Mouse (Mus musculus): Measurements from ENCODE around the gene Grin2a. TPM values are rescaled to one million over a fixed set of nuclear protein-coding genes. Genes with fewer than 3 reads are reported as not detected.

Grin2a gene
- polyA plus RNA-seq, 1 experiment from 2014 or later, result 0.19 TPM

DNA sequence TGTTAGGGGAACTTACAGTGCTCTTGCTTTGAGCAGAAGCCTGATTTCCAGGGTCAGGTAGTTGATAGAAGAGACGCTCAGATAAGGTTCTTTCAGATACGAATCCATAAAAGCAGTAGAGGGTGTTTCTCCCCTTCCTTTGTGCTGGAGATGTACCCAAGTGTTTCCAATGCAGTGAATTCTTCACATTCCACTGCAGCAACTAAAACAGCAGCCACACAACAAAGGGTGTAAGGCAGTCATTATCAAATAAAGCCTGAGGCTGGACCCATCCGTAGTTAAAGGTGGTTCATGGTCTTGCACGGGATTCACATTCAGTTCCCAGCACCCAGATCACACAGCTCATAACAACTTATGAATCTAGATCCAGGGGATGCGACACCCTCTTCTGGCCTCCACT, 241.3 kb downstream of the Grin2a start:
- 90% methylated on average over 5 of the region's 5 CpGs for WGBS
- DNase-seq (ENCODE audit: extremely low spot score, low spot score), result no peak
- Histone ChIP-seq H3K9me3 (no peaks in the 10 kb centered on the region), H3K27me3 (ENCODE audit: poor library complexity, severe bottlenecking) (no peaks in the 10 kb centered on the region), H3K4me1 (peaks cover 6% of the 10 kb centered on the region; the same call in 1 of the 2 replicates), H3K36me3 (replicated peaks) (no peaks in the 10 kb centered on the region), H3K27ac (no peak overlapping the region), H3K4me3 (no peak overlapping the region)

DNA sequence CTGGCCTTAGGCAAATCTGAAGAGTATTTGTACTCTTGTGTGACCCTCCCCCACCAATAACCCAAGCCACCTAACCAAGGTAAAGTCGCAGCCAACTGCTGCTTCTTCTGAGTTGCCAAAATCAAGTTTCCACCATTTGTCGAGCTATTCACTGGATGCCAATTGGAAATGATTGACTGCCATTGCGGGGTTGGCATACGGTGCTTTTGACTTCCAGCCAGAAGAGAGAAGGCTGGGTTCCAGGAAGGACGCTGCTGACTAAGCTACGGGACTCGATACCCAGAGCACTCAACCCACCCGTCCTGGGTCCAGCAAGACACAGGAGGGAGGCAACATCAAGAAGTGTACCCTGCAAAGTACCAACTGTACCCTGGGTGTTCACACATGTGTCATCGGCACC, 242.3 kb downstream of the Grin2a start:
- DNase-seq (ENCODE audit: extremely low spot score, low spot score), result no peak
- H3K27me3 ChIP-seq (ENCODE audit: poor library complexity, severe bottlenecking), result no peaks in the 10 kb centered on the region
- no peaks in the 10 kb centered on the region for H3K9me3 ChIP-seq
- no peaks in the 10 kb centered on the region for H3K4me1 ChIP-seq
- 93% methylated on average over 9 of the region's 9 CpGs for WGBS
- no peaks in the 10 kb centered on the region for H3K36me3 ChIP-seq (replicated peaks)
- no peak overlapping the region for H3K4me3 ChIP-seq
- no peak overlapping the region for H3K27ac ChIP-seq

DNA sequence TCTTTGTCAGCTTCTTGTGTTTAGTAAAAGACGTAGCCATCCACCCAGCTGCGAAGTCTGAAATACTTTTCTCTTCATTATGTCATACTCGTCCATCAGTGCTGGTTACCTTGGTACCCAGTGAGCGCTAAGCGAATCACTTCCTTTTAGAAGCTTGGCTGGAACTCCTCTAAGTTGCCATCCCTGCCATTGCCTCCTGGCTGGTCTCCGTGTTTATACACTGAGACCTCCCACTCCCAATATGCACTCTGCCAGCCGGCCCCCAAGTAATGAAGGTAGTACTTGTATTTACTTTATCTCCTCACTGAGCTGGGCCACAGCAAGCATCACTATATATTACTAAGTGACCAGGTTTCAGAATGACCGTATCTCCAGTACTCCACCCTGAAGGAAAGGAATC, 242.8 kb downstream of the Grin2a start:
- no peak for DNase-seq (ENCODE audit: extremely low spot score, low spot score)
- no peaks in the 10 kb centered on the region for H3K27me3 ChIP-seq (ENCODE audit: poor library complexity, severe bottlenecking)
- 89% methylated on average over 8 of the region's 8 CpGs for WGBS
- H3K4me1 ChIP-seq, result no peaks in the 10 kb centered on the region
- H3K27ac ChIP-seq, result no peak overlapping the region
- H3K9me3 ChIP-seq, result no peaks in the 10 kb centered on the region
- no peaks in the 10 kb centered on the region for H3K36me3 ChIP-seq (replicated peaks)
- no peak overlapping the region for H3K4me3 ChIP-seq

- Histone ChIP-seq H3K27me3 (ENCODE audit: poor library complexity, severe bottlenecking) (no peaks in the 10 kb centered on the region), H3K27ac (no peak overlapping the region), H3K36me3 (replicated peaks) (no peaks in the 10 kb centered on the region), H3K4me3 (no peak overlapping the region), H3K9me3 (no peaks in the 10 kb centered on the region), H3K4me1 (no peaks in the 10 kb centered on the region)
- 79% methylated on average over 11 of the region's 11 CpGs for WGBS
- DNase-seq (ENCODE audit: extremely low spot score, low spot score), result no peak
Measured at GRCm38 (mm10) chr16:9751045-9751569, 244.3 kb downstream of the Grin2a start.

- Histone ChIP-seq H3K36me3 (replicated peaks) (no peaks in the 10 kb centered on the region), H3K27ac (no peak overlapping the region), H3K9me3 (no peaks in the 10 kb centered on the region), H3K4me1 (no peaks in the 10 kb centered on the region), H3K4me3 (no peak overlapping the region), H3K27me3 (ENCODE audit: poor library complexity, severe bottlenecking) (no peaks in the 10 kb centered on the region)
- no peak for DNase-seq (ENCODE audit: extremely low spot score, low spot score)
- WGBS, result 92% methylated on average over 3 of the region's 3 CpGs
Measured at GRCm38 (mm10) chr16:9749661-9750060, 245.7 kb downstream of the Grin2a start.

DNA sequence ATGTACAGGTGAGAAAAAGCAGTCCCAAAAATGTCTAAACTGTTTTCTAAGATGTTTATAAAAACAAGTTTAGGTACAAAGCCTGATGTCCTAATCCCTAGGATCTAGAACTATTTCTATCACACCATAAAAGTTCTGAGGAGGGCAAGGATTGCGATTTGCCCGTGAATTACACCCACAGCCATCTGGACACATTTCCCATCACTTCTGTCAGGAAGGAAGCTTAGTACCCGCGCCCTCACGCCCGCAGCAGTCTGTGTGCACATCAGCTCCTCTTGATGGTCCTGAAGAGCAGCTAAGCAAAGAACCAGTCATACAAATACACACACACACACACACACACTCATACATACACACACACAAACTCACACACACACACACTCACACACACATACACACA, 252.9 kb downstream of the Grin2a start:
- no peak for DNase-seq (ENCODE audit: extremely low spot score, low spot score)
- no peaks in the 10 kb centered on the region for H3K27me3 ChIP-seq (ENCODE audit: poor library complexity, severe bottlenecking)
- H3K4me3 ChIP-seq, result no peak overlapping the region
- no peak overlapping the region for H3K27ac ChIP-seq
- 94% methylated on average over 6 of the region's 6 CpGs for WGBS
- no peaks in the 10 kb centered on the region for H3K9me3 ChIP-seq
- no peaks in the 10 kb centered on the region for H3K36me3 ChIP-seq (replicated peaks)
- peaks cover 2% of the 10 kb centered on the region for H3K4me1 ChIP-seq

DNA sequence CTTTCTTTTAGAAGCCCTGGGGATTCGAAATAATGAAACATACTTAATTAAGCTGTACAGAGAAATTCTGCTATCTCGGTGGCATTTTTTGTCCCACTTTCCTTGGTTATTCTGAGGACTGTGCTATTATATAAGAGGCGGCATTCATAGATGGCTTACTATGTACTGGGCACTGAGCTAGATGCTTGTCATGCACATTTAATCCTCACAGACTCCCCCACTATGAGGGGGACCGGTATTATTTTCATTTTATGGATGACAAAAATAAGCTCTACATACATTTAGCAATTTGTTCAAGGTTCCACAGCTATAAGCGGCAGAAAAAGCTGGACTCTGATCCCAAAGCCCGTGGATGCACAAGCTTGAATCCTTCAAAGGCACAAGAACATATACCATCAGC, 256.7 kb downstream of the Grin2a start:
- Histone ChIP-seq H3K4me1 (peaks cover 8% of the 10 kb centered on the region), H3K27me3 (ENCODE audit: poor library complexity, severe bottlenecking) (no peaks in the 10 kb centered on the region), H3K4me3 (no peak overlapping the region), H3K36me3 (replicated peaks) (no peaks in the 10 kb centered on the region), H3K9me3 (no peaks in the 10 kb centered on the region), H3K27ac (no peak overlapping the region)
- whole genome bisulfite sequencing, result 90% methylated on average over 6 of the region's 6 CpGs
- DNase-seq (ENCODE audit: extremely low spot score, low spot score), result no peak

- H3K4me1 ChIP-seq, result peaks cover 8% of the 10 kb centered on the region
- no peaks in the 10 kb centered on the region for H3K9me3 ChIP-seq
- H3K4me3 ChIP-seq, result no peak overlapping the region
- no peak for DNase-seq (ENCODE audit: extremely low spot score, low spot score)
- 13% methylated on average over 2 of the region's 2 CpGs for WGBS
- H3K36me3 ChIP-seq (replicated peaks), result no peaks in the 10 kb centered on the region
- H3K27ac ChIP-seq, result no peak overlapping the region
- H3K27me3 ChIP-seq (ENCODE audit: poor library complexity, severe bottlenecking), result no peaks in the 10 kb centered on the region
Measured at GRCm38 (mm10) chr16:9737131-9737530, 258.2 kb downstream of the Grin2a start.

DNA sequence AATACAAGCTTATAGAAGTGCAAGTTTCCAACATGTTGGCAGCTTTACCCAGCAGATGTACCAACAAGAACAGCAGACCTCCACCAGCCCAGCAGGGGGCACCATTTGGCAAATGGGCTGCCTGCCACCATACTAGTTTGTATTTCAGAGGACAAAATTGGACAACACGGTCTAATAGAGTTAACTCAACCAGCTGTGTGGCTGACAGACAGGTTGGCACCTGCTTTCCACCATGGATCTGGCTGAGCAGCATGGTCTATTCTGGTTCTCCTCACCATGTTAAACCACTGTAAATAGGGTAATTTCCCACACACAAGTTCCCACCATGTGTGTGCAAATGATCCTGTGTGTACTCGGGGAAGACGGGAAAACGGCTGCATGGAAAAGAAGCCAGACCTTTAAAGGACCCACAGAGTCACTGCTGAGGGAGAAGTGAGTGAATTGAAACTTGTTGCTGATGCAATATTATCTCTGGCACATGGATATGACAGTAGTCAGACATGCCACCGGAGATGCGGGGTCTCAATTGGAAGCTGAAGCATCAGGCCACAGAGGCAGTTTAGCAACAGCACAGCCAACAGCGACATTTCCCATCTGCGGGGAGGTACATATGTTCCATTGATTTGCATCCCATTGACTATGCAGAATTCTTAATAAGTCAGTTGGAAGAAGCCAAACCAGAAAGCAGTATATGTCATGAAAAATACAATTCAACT, 259.8 kb downstream of the Grin2a start:
- H3K9me3 ChIP-seq, result no peaks in the 10 kb centered on the region
- no peaks in the 10 kb centered on the region for H3K36me3 ChIP-seq (replicated peaks)
- H3K27ac ChIP-seq, result no peak overlapping the region
- WGBS, result 91% methylated on average over 8 of the region's 8 CpGs
- no peaks in the 10 kb centered on the region for H3K27me3 ChIP-seq (ENCODE audit: poor library complexity, severe bottlenecking)
- H3K4me3 ChIP-seq, result no peak overlapping the region
- H3K4me1 ChIP-seq, result peaks cover 8% of the 10 kb centered on the region
- DNase-seq (ENCODE audit: extremely low spot score, low spot score), result no peak

DNA sequence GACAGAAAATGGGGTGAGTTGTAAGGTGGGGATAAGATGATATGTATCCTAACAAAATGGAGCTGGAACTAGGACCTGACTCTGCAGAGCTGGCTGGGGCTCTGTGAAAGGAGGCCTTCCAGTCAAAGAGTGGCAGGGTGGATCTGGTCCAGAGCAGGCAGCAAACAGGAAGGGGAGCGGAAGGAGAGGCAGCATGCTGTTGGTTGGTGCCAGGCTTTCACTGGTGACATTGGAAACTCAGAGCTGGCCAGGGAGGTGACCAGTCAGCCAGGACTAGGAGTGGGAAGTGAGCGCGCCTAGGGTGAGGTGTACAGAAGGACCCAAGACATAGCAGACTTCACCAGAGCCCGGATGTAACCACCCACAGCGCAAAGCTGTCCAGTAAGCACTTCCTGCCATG, 267.8 kb downstream of the Grin2a start:
- Histone ChIP-seq H3K9me3 (no peaks in the 10 kb centered on the region), H3K36me3 (replicated peaks) (no peaks in the 10 kb centered on the region), H3K4me1 (no peaks in the 10 kb centered on the region), H3K27me3 (ENCODE audit: poor library complexity, severe bottlenecking) (no peaks in the 10 kb centered on the region), H3K4me3 (no peak overlapping the region), H3K27ac (no peak overlapping the region)
- no peak for DNase-seq (ENCODE audit: extremely low spot score, low spot score)
- WGBS, result 88% methylated on average over 5 of the region's 5 CpGs

GRCm38 (mm10) chr16:9725578-9726113, 269.7 kb downstream of the Grin2a start:
- Histone ChIP-seq H3K9me3 (no peaks in the 10 kb centered on the region), H3K27me3 (ENCODE audit: poor library complexity, severe bottlenecking) (no peaks in the 10 kb centered on the region), H3K27ac (no peak overlapping the region), H3K4me3 (no peak overlapping the region), H3K4me1 (no peaks in the 10 kb centered on the region), H3K36me3 (replicated peaks) (no peaks in the 10 kb centered on the region)
- no peak for DNase-seq (ENCODE audit: extremely low spot score, low spot score)
- WGBS, result 90% methylated on average over 7 of the region's 7 CpGs

DNA sequence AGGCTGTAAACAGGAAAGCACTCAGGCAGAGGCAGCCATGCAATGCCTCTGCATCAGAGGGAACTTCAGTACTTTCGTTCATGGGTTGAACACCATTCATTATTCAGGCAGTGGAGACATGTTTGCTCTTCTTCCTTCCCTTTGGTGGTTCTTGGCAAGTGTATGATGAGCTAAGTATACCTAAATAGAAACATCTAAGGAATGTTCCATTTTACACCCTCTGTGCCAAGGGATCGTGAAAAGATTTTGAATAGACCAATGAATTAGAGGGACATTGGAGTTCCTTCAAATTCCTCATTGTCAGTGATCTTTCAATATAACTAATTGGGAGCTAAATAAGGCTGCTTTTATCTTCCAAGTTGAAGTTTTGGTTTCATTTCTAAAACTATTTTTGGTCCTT, 284.0 kb downstream of the Grin2a start:
- Histone ChIP-seq H3K36me3 (replicated peaks) (no peaks in the 10 kb centered on the region), H3K4me3 (no peak overlapping the region), H3K4me1 (no peaks in the 10 kb centered on the region), H3K9me3 (no peaks in the 10 kb centered on the region), H3K27me3 (ENCODE audit: poor library complexity, severe bottlenecking) (no peaks in the 10 kb centered on the region), H3K27ac (no peak overlapping the region)
- DNase-seq (ENCODE audit: extremely low spot score, low spot score), result no peak
- WGBS, result 92% methylated on average over 2 of the region's 2 CpGs

- DNase-seq (ENCODE audit: extremely low spot score, low spot score), result no peak
- no peak overlapping the region for H3K4me3 ChIP-seq
- H3K36me3 ChIP-seq (replicated peaks), result no peaks in the 10 kb centered on the region
- H3K27ac ChIP-seq, result no peak overlapping the region
- WGBS, result 65% methylated on average over 2 of the region's 2 CpGs
- no peaks in the 10 kb centered on the region for H3K4me1 ChIP-seq
- no peaks in the 10 kb centered on the region for H3K9me3 ChIP-seq
- no peaks in the 10 kb centered on the region for H3K27me3 ChIP-seq (ENCODE audit: poor library complexity, severe bottlenecking)
Measured at GRCm38 (mm10) chr16:9709921-9710320, 285.4 kb downstream of the Grin2a start.
